Mouse (Mus musculus): ENCODE data around the gene Fhl4. TPM values are rescaled to one million over a fixed set of nuclear protein-coding genes. Genes with fewer than 3 reads are reported as not detected.

The Fhl4 gene
- polyA plus RNA-seq, 1 experiment = 0.05 TPM

DNA sequence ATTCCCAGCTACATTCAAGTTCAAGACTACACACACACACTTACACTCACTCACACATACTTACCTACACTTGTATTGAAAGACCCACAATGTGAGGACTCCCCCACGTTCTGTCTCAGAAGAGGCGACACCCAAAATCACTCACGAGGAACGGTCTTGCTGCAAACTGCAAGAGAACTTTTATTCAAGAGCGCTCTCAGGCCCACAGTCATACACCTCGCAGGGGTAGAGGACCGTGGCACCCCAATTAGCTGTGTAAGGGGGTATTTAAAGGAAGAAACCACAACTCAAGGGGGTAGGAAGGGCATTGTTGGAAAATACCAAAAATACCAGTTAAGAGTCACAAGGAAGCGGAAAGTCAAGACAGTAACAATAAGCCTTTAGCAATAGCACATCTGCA lies 54.3 kb downstream of the Fhl4 start:
- TF ChIP-seq GATA1 (IDR thresholded peaks at IDR 0.05; ENCODE audit: low read length) = no peak

DNA sequence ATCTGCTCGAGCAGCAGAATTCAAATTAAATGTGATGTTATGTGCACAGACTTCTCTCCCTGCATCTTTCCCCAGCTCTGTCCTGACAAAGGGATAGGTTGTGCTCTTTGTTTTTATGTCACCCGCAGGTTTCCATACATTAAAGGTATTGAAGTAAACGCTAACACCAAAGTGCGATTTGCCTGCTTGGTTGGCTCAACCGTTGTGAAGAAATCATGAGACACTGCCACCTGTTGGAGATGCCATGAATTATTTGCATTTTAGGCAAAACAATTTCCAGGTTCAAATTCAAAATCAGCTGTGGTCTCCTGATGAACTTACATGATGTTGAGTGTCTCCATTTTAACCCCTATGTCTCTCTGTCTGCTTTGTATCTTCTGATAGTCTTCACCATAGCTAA lies 55.7 kb downstream of the Fhl4 start:
- TF ChIP-seq GATA1 (IDR thresholded peaks at IDR 0.05; ENCODE audit: low read length) = no peak

Other genes starting within 250 kb of the Fhl4 start
- 3.3 and 3.6 TPM in 2 replicates for gene Ric8b, start 184.9 kb downstream of the Fhl4 start, polyA plus RNA-seq (2012)
- gene Tmem263, start 132 bp upstream of the Fhl4 start, polyA plus RNA-seq (2012) = 33.2 and 41.4 TPM in 2 replicates
- gene Mterf2, start 25.5 kb upstream of the Fhl4 start, polyA plus RNA-seq (2012) = 0.45 and 0.78 TPM in 2 replicates
- not detected in 2 replicates for gene Cry1, start 82.6 kb upstream of the Fhl4 start, polyA plus RNA-seq (2012)